Mouse (Mus musculus) forebrain, postnatal 0 days (tissue): ENCODE data around the gene Plbd2. TPM values are rescaled to one million over a fixed set of nuclear protein-coding genes. Genes with fewer than 3 reads are reported as not detected.

Experiments used
- ATAC-seq: fragments of 200-750 bp; cut with Nextera tagmentation; 2 replicates; pipeline ENCODE4 v1.8.0; 2017; ENCODE audit warnings: mild to moderate bottlenecking, moderate library complexity
- DNase-seq: peaks from one replicate; pipeline ENCODE4 v3.0.0-alpha.2; 2015
- H3K27ac ChIP-seq: fragments of 300-500 bp; sonication (generic); 2 replicates; pipeline ENCODE4 v1.5.1; 2014; ENCODE audit warnings: low read depth, mild to moderate bottlenecking, antibody characterized with exemption, low read length, moderate library complexity, mixed read lengths
- H3K27me3 ChIP-seq: fragments of 300-500 bp; sonication (generic); 2 replicates; pipeline ENCODE4 v1.6.1; 2014; ENCODE audit warnings: mild to moderate bottlenecking, low read length, mixed read lengths; ENCODE audit not compliant: insufficient read depth
- H3K36me3 ChIP-seq: fragments of 300-500 bp; sonication (generic); 2 replicates; pipeline ENCODE4 v1.6.1; 2014; ENCODE audit warnings: mild to moderate bottlenecking, moderate library complexity; ENCODE audit not compliant: insufficient read depth
- H3K4me1 ChIP-seq: fragments of 300-500 bp; sonication (generic); 2 replicates; pipeline ENCODE4 v1.6.1; 2014; ENCODE audit warnings: antibody characterized with exemption; ENCODE audit not compliant: insufficient read depth
- H3K4me2 ChIP-seq: fragments of 300-500 bp; sonication (generic); 2 replicates; pipeline ENCODE4 v1.6.1; 2014; ENCODE audit warnings: low read depth, mild to moderate bottlenecking, moderate library complexity
- H3K4me3 ChIP-seq: fragments of 300-500 bp; sonication (generic); 2 replicates; pipeline ENCODE4 v1.5.1; 2014; ENCODE audit warnings: low read depth, low read length, mixed read lengths
- H3K9ac ChIP-seq: fragments of 300-500 bp; sonication (generic); 2 replicates; pipeline ENCODE4 v1.6.1; 2014; ENCODE audit warnings: mild to moderate bottlenecking
- H3K9me3 ChIP-seq: fragments of 300-500 bp; sonication (generic); 2 replicates; pipeline ENCODE4 v1.6.1; 2016; ENCODE audit warnings: low read length
- CTCF ChIP-seq: sonication (generic); IDR thresholded peaks from 2 replicates; pipeline ENCODE4 v1.5.1; 2016; ENCODE audit warnings: antibody characterized with exemption, control low read depth, low read depth
- WGBS: fragments of 180-500 bp; shearing (Covaris S2); extraction: QIAGEN DNeasy Blood & Tissue Kit; methylation state at CpG from one replicate; pipeline ENCODE4 v1.1.7; 2014; 5-methylcytosine and 5-hydroxymethylcytosine counted together
- polyA plus RNA-seq: library from polyadenylated mRNA; unstranded; fragments of >200 nt; fragmentation: Nextera tagmentation; extraction: Ambion mirVana; gene quantifications from 2 replicates; pipeline ENCODE4 v1.2.1, GENCODE M21; 2015
- total RNA-seq: library from RNA; depleted of rRNA; stranded (reverse); fragments of >200 nt; gene quantifications from 2 replicates; pipeline ENCODE4 v1.2.3, GENCODE M21; 2014

The Plbd2 gene
- total and polyA plus RNA-seq, 2 experiments from 2014 or later, result 23.7 to 39.4 TPM

DNA sequence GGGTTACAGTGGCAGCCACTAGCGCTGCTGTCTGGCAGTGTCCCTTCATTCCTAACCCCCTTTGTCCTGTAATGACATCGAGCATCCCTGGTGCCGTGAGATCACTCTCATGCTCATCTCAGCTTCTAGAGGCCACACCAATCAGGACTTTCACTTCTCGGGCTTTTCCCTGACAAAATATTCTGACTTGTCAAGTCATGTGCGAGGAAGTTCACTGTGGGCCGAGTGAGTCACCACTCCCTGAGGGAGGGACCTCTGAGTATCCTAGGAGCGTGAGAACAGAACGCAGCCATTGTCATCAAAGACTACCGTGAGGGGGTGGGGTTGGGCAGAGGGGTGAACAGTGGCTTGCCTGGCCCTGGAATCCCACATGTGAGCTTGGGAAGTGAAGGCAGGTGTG is 14.1 kb upstream of the Plbd2 start:
- no peak for DNase-seq
- no peaks in the 10 kb centered on the region; the same call in 1 of the 2 replicates for H3K27me3 ChIP-seq
- no peak overlapping the region for H3K4me2 ChIP-seq
- TF ChIP-seq CTCF, result no peak
- H3K9ac ChIP-seq, result no peak overlapping the region
- ATAC-seq, result no peak
- H3K9me3 ChIP-seq, result no peaks in the 10 kb centered on the region
- H3K4me3 ChIP-seq, result no peak overlapping the region
- no peaks in the 10 kb centered on the region for H3K4me1 ChIP-seq
- no peak overlapping the region for H3K27ac ChIP-seq
- 51% methylated on average over 9 of the region's 9 CpGs for WGBS
- no peaks in the 10 kb centered on the region for H3K36me3 ChIP-seq

DNA sequence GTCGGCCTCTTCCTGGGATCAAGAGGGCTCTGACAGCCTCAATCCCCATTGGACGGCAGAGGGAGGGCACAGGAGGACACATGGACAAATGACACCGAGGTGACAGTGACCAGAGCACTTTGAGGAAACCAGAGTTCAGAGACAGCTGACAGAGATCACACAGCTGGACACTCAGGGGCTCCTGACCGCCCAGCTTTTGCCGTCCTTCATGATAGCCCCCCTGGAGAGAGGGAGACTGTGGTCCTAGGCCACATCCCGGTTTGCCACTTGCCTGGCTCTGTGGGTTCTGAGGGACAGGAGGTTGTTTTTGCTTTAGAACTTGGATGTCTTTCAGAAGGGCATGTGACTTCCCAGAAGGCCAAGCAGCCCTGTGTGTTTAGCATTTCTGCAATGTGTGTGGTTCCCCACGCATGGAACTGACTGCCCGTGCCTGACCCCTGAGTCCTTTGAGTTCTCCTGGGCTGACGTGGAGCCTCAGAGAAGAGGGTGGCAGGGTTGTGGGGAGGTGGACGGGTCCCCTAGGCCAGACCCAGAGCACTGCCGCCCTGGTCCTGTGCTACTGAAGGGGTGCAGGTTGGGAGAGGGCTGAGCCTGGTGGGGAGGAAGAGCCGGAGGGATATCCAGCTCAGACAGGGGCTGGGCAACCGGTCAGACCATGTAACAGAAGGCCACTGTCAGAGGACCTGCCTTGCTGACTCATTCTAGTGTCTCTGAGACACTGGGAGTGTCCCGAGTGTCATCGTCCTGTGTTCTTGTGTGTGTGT is 13.0 kb upstream of the Plbd2 start:
- no peak overlapping the region for H3K4me2 ChIP-seq
- H3K9me3 ChIP-seq, result no peaks in the 10 kb centered on the region
- no peaks in the 10 kb centered on the region for H3K36me3 ChIP-seq
- peaks cover 7% of the 10 kb centered on the region for H3K27me3 ChIP-seq
- H3K9ac ChIP-seq, result no peak overlapping the region
- DNase-seq, result no peak
- H3K4me1 ChIP-seq, result no peaks in the 10 kb centered on the region
- 65% methylated on average over 15 of the region's 15 CpGs for WGBS
- ATAC-seq, result no peak
- no peak for TF ChIP-seq CTCF
- H3K27ac ChIP-seq, result no peak overlapping the region
- H3K4me3 ChIP-seq, result no peak overlapping the region

DNA sequence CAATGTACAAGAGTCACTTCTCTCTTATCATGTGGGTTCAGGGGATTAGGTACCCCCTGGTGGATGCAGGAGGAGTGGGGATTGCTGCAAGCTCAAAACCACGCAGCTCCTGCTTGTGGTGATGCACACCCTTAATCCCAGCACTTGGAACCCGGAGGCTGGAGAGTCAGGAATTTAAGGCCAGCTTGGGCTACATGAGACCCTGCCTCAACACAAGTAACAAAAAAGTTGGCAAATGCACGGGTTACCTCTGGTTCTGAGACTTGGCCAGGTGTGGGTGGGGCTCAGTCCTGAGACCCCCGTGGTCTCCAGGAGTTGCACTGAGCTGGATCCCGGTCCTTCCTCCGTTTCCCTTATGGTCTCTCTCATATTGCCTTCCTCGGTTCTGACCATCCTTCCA is 12.0 kb upstream of the Plbd2 start:
- H3K4me2 ChIP-seq, result no peak overlapping the region
- peaks cover 10% of the 10 kb centered on the region for H3K27me3 ChIP-seq
- TF ChIP-seq CTCF, result peak; percentile 25; the same call in 1 of the 2 replicates
- H3K9ac ChIP-seq, result no peak overlapping the region
- no peaks in the 10 kb centered on the region for H3K36me3 ChIP-seq
- no peak overlapping the region for H3K27ac ChIP-seq
- no peak overlapping the region for H3K4me3 ChIP-seq
- H3K9me3 ChIP-seq, result no peaks in the 10 kb centered on the region
- ATAC-seq, result no peak
- WGBS, result 75% methylated on average over 7 of the region's 7 CpGs
- H3K4me1 ChIP-seq, result peaks cover 3% of the 10 kb centered on the region; the same call in 1 of the 2 replicates
- DNase-seq, result no peak

DNA sequence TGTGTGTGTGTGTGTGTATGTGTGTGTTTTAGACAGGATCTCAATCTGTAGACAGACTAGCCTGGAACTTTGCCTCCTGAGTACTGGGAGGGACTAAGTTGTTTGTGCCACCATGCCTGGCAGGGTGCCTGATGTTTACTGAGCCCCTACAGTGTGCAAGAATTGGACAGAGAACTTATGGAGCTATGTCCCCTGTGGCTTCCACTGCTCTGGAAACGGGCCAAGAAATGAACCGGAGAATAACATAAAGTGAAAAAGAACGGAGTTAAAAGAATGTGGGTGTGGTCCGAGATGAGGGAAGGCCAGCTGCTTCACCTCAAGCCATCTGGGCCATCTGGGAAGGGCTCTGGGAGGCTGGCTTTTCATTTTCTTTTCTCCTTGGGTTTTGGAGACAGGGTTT is 11.3 kb upstream of the Plbd2 start:
- H3K36me3 ChIP-seq, result no peaks in the 10 kb centered on the region
- peaks cover 3% of the 10 kb centered on the region; the same call in 1 of the 2 replicates for H3K4me1 ChIP-seq
- H3K27me3 ChIP-seq, result peaks cover 10% of the 10 kb centered on the region
- H3K4me3 ChIP-seq, result no peak overlapping the region
- H3K4me2 ChIP-seq, result no peak overlapping the region
- no peak for DNase-seq
- ATAC-seq, result no peak
- H3K9me3 ChIP-seq, result no peaks in the 10 kb centered on the region
- no peak for TF ChIP-seq CTCF
- no peak overlapping the region for H3K9ac ChIP-seq
- H3K27ac ChIP-seq, result no peak overlapping the region
- 30% methylated on average over 4 of the region's 4 CpGs for WGBS

DNA sequence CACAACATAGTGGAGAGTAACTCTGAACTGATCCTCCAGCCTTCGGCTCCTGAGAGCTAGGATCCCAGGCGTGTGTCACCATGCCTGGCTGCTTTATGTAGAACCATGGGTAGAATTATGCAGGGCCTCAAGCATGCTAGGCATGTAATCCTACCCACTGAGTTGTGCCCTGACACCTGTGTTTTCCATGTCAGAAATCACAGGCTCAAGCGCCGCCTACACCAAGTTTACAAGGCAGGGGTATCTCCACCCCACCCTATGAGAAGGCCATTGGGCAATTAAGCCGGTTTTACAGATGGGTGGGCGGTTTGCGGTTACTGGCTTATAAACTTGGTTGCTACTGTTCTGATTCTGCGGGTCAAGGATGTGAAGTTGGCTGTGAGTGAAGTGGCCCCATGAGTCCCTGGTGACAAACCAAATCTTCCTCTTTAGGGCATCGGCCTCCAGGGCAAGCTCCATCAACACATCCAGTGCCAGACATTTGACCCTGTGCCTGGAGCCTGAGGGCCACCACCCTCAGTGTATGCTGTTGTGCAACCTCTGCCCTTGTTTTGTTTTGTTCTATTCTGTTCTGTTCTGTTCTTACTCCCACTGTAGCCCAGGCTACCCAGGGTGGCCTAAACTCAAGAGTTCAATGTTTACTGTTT is 10.7 kb upstream of the Plbd2 start:
- peaks cover 3% of the 10 kb centered on the region; the same call in 1 of the 2 replicates for H3K4me1 ChIP-seq
- WGBS, result 91% methylated on average over 9 of the region's 9 CpGs
- no peak for TF ChIP-seq CTCF
- H3K36me3 ChIP-seq, result no peaks in the 10 kb centered on the region
- no peak overlapping the region for H3K27ac ChIP-seq
- H3K4me2 ChIP-seq, result no peak overlapping the region
- no peak overlapping the region for H3K9ac ChIP-seq
- DNase-seq, result no peak
- ATAC-seq, result no peak
- peaks cover 10% of the 10 kb centered on the region for H3K27me3 ChIP-seq
- no peaks in the 10 kb centered on the region for H3K9me3 ChIP-seq
- H3K4me3 ChIP-seq, result no peak overlapping the region

DNA sequence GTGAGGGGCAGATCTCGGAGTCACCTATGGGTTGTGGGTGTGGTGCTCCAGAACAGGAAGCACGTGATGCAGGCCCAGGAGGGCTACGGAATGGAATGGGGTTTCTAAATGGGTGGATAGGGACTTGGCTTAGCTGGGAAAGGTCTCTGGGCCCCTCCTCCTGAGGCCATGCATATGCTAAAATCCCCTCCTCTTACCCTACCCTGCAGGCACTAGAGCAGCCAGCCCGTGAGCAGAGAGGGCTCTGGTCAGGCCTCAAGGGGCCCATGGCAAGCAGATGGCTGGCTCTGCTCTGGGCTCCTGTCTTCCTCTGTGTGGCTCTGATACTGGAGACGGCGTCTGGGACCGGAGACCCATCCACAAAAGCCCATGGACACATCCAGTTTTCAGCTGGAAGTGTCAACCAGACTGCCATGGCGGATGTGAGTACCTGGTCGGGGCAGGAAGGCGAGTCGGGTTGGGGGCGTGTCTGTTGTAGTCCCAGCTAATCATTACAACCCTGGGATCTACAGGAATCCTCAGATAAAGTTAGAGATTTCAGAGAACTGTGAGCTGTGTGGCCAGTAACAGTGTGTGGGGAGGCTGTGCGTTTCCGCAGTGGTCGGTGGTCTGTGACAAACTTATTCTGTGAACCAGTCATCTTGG is 9.6 kb upstream of the Plbd2 start:
- H3K27me3 ChIP-seq, result peaks cover 10% of the 10 kb centered on the region
- DNase-seq (no peak), ATAC-seq (no peak)
- WGBS, result 50% methylated on average over 15 of the region's 15 CpGs
- H3K4me3 ChIP-seq, result no peak overlapping the region
- no peaks in the 10 kb centered on the region for H3K9me3 ChIP-seq
- no peak for TF ChIP-seq CTCF
- no peaks in the 10 kb centered on the region for H3K36me3 ChIP-seq
- H3K9ac ChIP-seq, result no peak overlapping the region
- peaks cover 3% of the 10 kb centered on the region; the same call in 1 of the 2 replicates for H3K4me1 ChIP-seq
- H3K4me2 ChIP-seq, result no peak overlapping the region
- H3K27ac ChIP-seq, result no peak overlapping the region
